In the genomic region with DNA sequence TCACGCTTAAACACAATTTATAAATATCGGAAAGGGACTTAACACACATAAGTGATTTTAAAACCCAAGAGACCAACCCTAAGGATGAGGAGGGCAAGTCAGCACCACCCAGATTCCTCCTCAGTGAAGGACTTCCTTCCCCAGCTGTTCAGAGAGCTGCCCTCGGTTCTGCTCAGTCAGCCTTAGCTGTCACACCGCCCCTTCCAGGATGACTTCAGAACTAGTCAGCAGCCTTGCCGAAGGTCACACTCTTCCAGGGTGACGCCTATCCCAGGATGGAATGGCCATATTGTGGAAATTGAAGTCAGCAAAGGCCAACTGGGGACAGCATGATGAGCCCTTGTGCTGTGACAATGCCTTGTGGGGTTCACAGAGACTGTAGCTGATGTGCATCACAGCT, we compare ENCODE assay signal across 26 mouse cellular contexts. TPM values are rescaled to one million over a fixed set of nuclear protein-coding genes. Genes with fewer than 3 reads are reported as not detected.
A peak's percentile ranks its signal among the peaks of the same experiment; 100 is the strongest.
DNase-seq lines count a peak whose midpoint lies in the region; TF ChIP-seq lines count a peak whose summit lies in the region.
"Had no signal": no experiment of that assay in that cellular context is flagged by ENCODE, and none has a peak within 500 bp of the region (broad histone marks: within the 10 kb centered on the region; RNA-seq: fewer than 3 reads in every experiment).

No protein-coding gene starts in this region.

- intact Hi-C loops in gastrocnemius, adult 2 months (cut with DNase I) = no loop called here

- no peak overlapping the region for H3K4me3 ChIP-seq in gastrocnemius, adult 2 months
- H3K4me3 ChIP-seq: forebrain, embryonic 13.5 days; heart, adult 2 months; heart, embryonic 15.5 days; limb, embryonic 12.5 days; midbrain, embryonic 12.5 days had no signal

- peak; percentile 37 for DNase-seq in gastrocnemius, adult 2 months
- no peak for DNase-seq in gastrocnemius, adult 8-10 months (ENCODE audit: low spot score in 2 of 2)
- peak; percentile 2 for DNase-seq in ES-CJ7 (ENCODE audit: low read depth, low spot score)
- DNase-seq in adrenal gland, postnatal 14 days = peak; percentile 78
- DNase-seq in skeletal muscle tissue, adult 2 months (ENCODE audit: low read depth, low spot score) = peak; percentile 54
- no peak for DNase-seq in c-Kit-positive CD71-positive TER-119-positive erythroid progenitor cells, embryonic 14.5 days (ENCODE audit: low spot score)
- no peak for DNase-seq in urinary bladder, postnatal 4 days (ENCODE audit: low spot score in 2 of 2)
- DNase-seq: B cell, adult 2 months; cerebellum, adult 9-10 months; gastrocnemius, postnatal 25 days; heart, postnatal 36 days; kidney, adult 8-10 months; kidney, postnatal 36 days; liver, postnatal 0 days; lung, postnatal 10 days; right cerebral cortex, postnatal 14 days; thymus, postnatal 25 days had no signal

- peak overlapping the region; percentile 24; the same call in 1 of the 2 replicates for H3K27ac ChIP-seq in gastrocnemius, adult 2 months
- H3K27ac ChIP-seq: forebrain, embryonic 13.5 days; heart, adult 2 months; heart, embryonic 15.5 days; hindbrain, embryonic 14.5 days; limb, embryonic 12.5 days; midbrain, embryonic 12.5 days had no signal

- no peak for TF ChIP-seq CTCF in gastrocnemius, adult 2 months (IDR thresholded peaks at IDR 0.05)

RNA-seq across cellular contexts. Expression of a gene that starts 28.2 kb away (rescaled TPM):
- total RNA-seq in gastrocnemius, adult 2 months (2021) = under 1 TPM; 0.31 to 0.33 TPM
- under 1 TPM in 3 of 4 experiments, not detected in 1; 0.34 to 0.67 (median 0.48) TPM for total RNA-seq in gastrocnemius, adult 8-10 months (2022)
- total RNA-seq in adrenal gland, postnatal 14 days (2021) = not detected in 2 replicates
- total RNA-seq: heart, adult 2 months; heart, postnatal 36 days; layer of hippocampus, adult 8-10 months; left cerebral cortex, postnatal 14 days; monocyte, adult 5-6 weeks had no signal

Comparison
In these comparisons a context has a peak if more than half of its experiments do, and no peak if none do; other contexts are left out.
1. DNase-seq: peak in gastrocnemius, adult 2 months (single experiment), ES-CJ7 (single experiment), adrenal gland, postnatal 14 days (single experiment) and skeletal muscle tissue, adult 2 months (single experiment); none in gastrocnemius, adult 8-10 months (0 of 2), c-Kit-positive CD71-positive TER-119-positive erythroid progenitor cells, embryonic 14.5 days (single experiment) and urinary bladder, postnatal 4 days (0 of 2).